Mouse (Mus musculus): ENCODE results near the gene Arhgap10. TPM values are rescaled to one million over a fixed set of nuclear protein-coding genes. Genes with fewer than 3 reads are reported as not detected.
A peak's percentile ranks its signal among the peaks of the same experiment; 100 is the strongest.

The Arhgap10 gene
- polyA plus RNA-seq, 1 experiment from 2014 or later: 20.7 TPM

- no peaks in the 10 kb centered on the region for H3K27me3 ChIP-seq (replicated peaks)
- 46% methylated on average over 4 of the region's 4 CpGs for WGBS
- no peak overlapping the region for H3K4me2 ChIP-seq
- no peaks in the 10 kb centered on the region for H3K9me3 ChIP-seq
- H3K36me3 ChIP-seq: no peaks in the 10 kb centered on the region
- ATAC-seq (ENCODE audit: extremely low read depth, insufficient number of reproducible peaks, low FRiP score, low TSS enrichment): no peak
- no peak overlapping the region for H3K4me3 ChIP-seq
- H3K4me1 ChIP-seq: peaks cover 93% of the 10 kb centered on the region
- peak overlapping the region; percentile 61 for H3K9ac ChIP-seq
- peak overlapping the region; percentile 58 for H3K27ac ChIP-seq (replicated peaks)
These were observed 34.1 kb downstream of the Arhgap10 start for GRCm38 (mm10) chr8:77483676-77484075.

GRCm38 (mm10) chr8:77481791-77482190 lies 36.0 kb downstream of the Arhgap10 start:
- no peaks in the 10 kb centered on the region for H3K27me3 ChIP-seq (replicated peaks)
- peak overlapping the region; percentile 30 for H3K4me2 ChIP-seq
- H3K36me3 ChIP-seq: no peaks in the 10 kb centered on the region
- H3K27ac ChIP-seq (replicated peaks): peak overlapping the region; percentile 63
- peak overlapping the region; percentile 37; the same call in 1 of the 2 replicates for H3K9ac ChIP-seq
- H3K9me3 ChIP-seq: no peaks in the 10 kb centered on the region
- H3K4me1 ChIP-seq: peaks cover 90% of the 10 kb centered on the region
- 36% methylated on average over 6 of the region's 6 CpGs for WGBS
- no peak overlapping the region for H3K4me3 ChIP-seq
- no peak for ATAC-seq (ENCODE audit: extremely low read depth, insufficient number of reproducible peaks, low FRiP score, low TSS enrichment)

- H3K9ac ChIP-seq: no peak overlapping the region
- ATAC-seq (ENCODE audit: extremely low read depth, insufficient number of reproducible peaks, low FRiP score, low TSS enrichment): no peak
- 60% methylated on average over 9 of the region's 9 CpGs for WGBS
- H3K36me3 ChIP-seq: no peaks in the 10 kb centered on the region
- H3K27ac ChIP-seq (replicated peaks): peak overlapping the region; percentile 73; the same call in 1 of the 2 replicates
- no peak overlapping the region for H3K4me2 ChIP-seq
- no peaks in the 10 kb centered on the region for H3K27me3 ChIP-seq (replicated peaks)
- no peaks in the 10 kb centered on the region for H3K9me3 ChIP-seq
- H3K4me3 ChIP-seq: no peak overlapping the region
- peaks cover 72% of the 10 kb centered on the region for H3K4me1 ChIP-seq
These were observed 37.8 kb downstream of the Arhgap10 start for GRCm38 (mm10) chr8:77479995-77480394.

- Histone ChIP-seq H3K4me2 (peak overlapping the region; percentile 6; the same call in 1 of the 2 replicates), H3K9ac (peak overlapping the region; percentile 8; the same call in 1 of the 2 replicates), H3K9me3 (no peaks in the 10 kb centered on the region), H3K27me3 (replicated peaks) (no peaks in the 10 kb centered on the region), H3K4me3 (no peak overlapping the region), H3K36me3 (no peaks in the 10 kb centered on the region), H3K4me1 (peaks cover 68% of the 10 kb centered on the region), H3K27ac (replicated peaks) (peak overlapping the region; percentile 73)
- peak; percentile 24; the same call in 1 of the 2 replicates for ATAC-seq (ENCODE audit: extremely low read depth, insufficient number of reproducible peaks, low FRiP score, low TSS enrichment)
- 25% methylated on average over 2 of the region's 2 CpGs for WGBS
These were observed 38.9 kb downstream of the Arhgap10 start for GRCm38 (mm10) chr8:77478913-77479273.

- Histone ChIP-seq H3K4me3 (no peak overlapping the region), H3K4me1 (peaks cover 68% of the 10 kb centered on the region), H3K9me3 (no peaks in the 10 kb centered on the region), H3K9ac (peak overlapping the region; percentile 30; the same call in 1 of the 2 replicates), H3K27ac (replicated peaks) (peak overlapping the region; percentile 73), H3K4me2 (peak overlapping the region; percentile 6; the same call in 1 of the 2 replicates), H3K36me3 (no peaks in the 10 kb centered on the region), H3K27me3 (replicated peaks) (no peaks in the 10 kb centered on the region)
- ATAC-seq (ENCODE audit: extremely low read depth, insufficient number of reproducible peaks, low FRiP score, low TSS enrichment): peak; percentile 49; the same call in 1 of the 2 replicates
- WGBS: 52% methylated on average over 12 of the region's 12 CpGs
These were observed 39.4 kb downstream of the Arhgap10 start for GRCm38 (mm10) chr8:77478155-77478912.

- no peak for ATAC-seq (ENCODE audit: extremely low read depth, insufficient number of reproducible peaks, low FRiP score, low TSS enrichment)
These were observed 40.1 kb downstream of the Arhgap10 start for GRCm38 (mm10) chr8:77477684-77478083.

GRCm38 (mm10) chr8:77474614-77475013 lies 43.1 kb downstream of the Arhgap10 start:
- no peaks in the 10 kb centered on the region for H3K36me3 ChIP-seq
- H3K9me3 ChIP-seq: no peaks in the 10 kb centered on the region
- WGBS: 91% methylated on average over 5 of the region's 5 CpGs
- no peak for ATAC-seq (ENCODE audit: extremely low read depth, insufficient number of reproducible peaks, low FRiP score, low TSS enrichment)
- no peaks in the 10 kb centered on the region for H3K27me3 ChIP-seq (replicated peaks)
- H3K4me2 ChIP-seq: no peak overlapping the region
- peaks cover 45% of the 10 kb centered on the region for H3K4me1 ChIP-seq
- no peak overlapping the region for H3K27ac ChIP-seq (replicated peaks)
- H3K4me3 ChIP-seq: no peak overlapping the region
- H3K9ac ChIP-seq: no peak overlapping the region

More at GRCm38 (mm10) chr8:77477684-77478083, 40.1 kb downstream of the Arhgap10 start:
- Histone ChIP-seq H3K9me3 (no peaks in the 10 kb centered on the region), H3K4me2 (no peak overlapping the region), H3K27ac (replicated peaks) (peak overlapping the region; percentile 73), H3K27me3 (replicated peaks) (no peaks in the 10 kb centered on the region), H3K4me1 (peaks cover 70% of the 10 kb centered on the region), H3K36me3 (no peaks in the 10 kb centered on the region), H3K4me3 (no peak overlapping the region), H3K9ac (peak overlapping the region; percentile 30; the same call in 1 of the 2 replicates)
- WGBS: 37% methylated on average over 12 of the region's 12 CpGs

GRCm38 (mm10) chr8:77473773-77474172 lies 44.0 kb downstream of the Arhgap10 start:
- Histone ChIP-seq H3K36me3 (no peaks in the 10 kb centered on the region), H3K9ac (peak overlapping the region; percentile 51), H3K4me3 (no peak overlapping the region), H3K4me1 (peaks cover 42% of the 10 kb centered on the region), H3K27ac (replicated peaks) (peak overlapping the region; percentile 86), H3K4me2 (no peak overlapping the region), H3K9me3 (no peaks in the 10 kb centered on the region), H3K27me3 (replicated peaks) (no peaks in the 10 kb centered on the region)
- 48% methylated on average over 7 of the region's 7 CpGs for WGBS
- ATAC-seq (ENCODE audit: extremely low read depth, insufficient number of reproducible peaks, low FRiP score, low TSS enrichment): no peak

- WGBS: 43% methylated on average over 6 of the region's 6 CpGs
- Histone ChIP-seq H3K9ac (peak overlapping the region; percentile 51), H3K4me3 (no peak overlapping the region), H3K4me1 (peaks cover 39% of the 10 kb centered on the region), H3K27ac (replicated peaks) (peak overlapping the region; percentile 86), H3K4me2 (no peak overlapping the region), H3K9me3 (no peaks in the 10 kb centered on the region), H3K36me3 (no peaks in the 10 kb centered on the region), H3K27me3 (replicated peaks) (no peaks in the 10 kb centered on the region)
- no peak for ATAC-seq (ENCODE audit: extremely low read depth, insufficient number of reproducible peaks, low FRiP score, low TSS enrichment)
These were observed 44.4 kb downstream of the Arhgap10 start for GRCm38 (mm10) chr8:77473373-77473772.

GRCm38 (mm10) chr8:77461392-77461791 lies 56.4 kb downstream of the Arhgap10 start:
- WGBS: 64% methylated on average over 6 of the region's 6 CpGs
- Histone ChIP-seq H3K4me3 (no peak overlapping the region), H3K36me3 (no peaks in the 10 kb centered on the region), H3K4me1 (peaks cover 20% of the 10 kb centered on the region), H3K27me3 (replicated peaks) (no peaks in the 10 kb centered on the region), H3K4me2 (no peak overlapping the region), H3K27ac (replicated peaks) (no peak overlapping the region), H3K9me3 (no peaks in the 10 kb centered on the region), H3K9ac (no peak overlapping the region)
- ATAC-seq (ENCODE audit: extremely low read depth, insufficient number of reproducible peaks, low FRiP score, low TSS enrichment): no peak

- Histone ChIP-seq H3K4me3 (no peak overlapping the region), H3K4me1 (peaks cover 23% of the 10 kb centered on the region), H3K4me2 (no peak overlapping the region), H3K36me3 (no peaks in the 10 kb centered on the region), H3K27me3 (replicated peaks) (no peaks in the 10 kb centered on the region), H3K27ac (replicated peaks) (no peak overlapping the region), H3K9me3 (no peaks in the 10 kb centered on the region), H3K9ac (no peak overlapping the region)
- WGBS: 70% methylated on average over 2 of the region's 2 CpGs
- ATAC-seq (ENCODE audit: extremely low read depth, insufficient number of reproducible peaks, low FRiP score, low TSS enrichment): no peak
These were observed 57.4 kb downstream of the Arhgap10 start for GRCm38 (mm10) chr8:77460363-77460762.

- Histone ChIP-seq H3K4me3 (no peak overlapping the region), H3K9me3 (no peaks in the 10 kb centered on the region), H3K9ac (no peak overlapping the region), H3K27ac (replicated peaks) (no peak overlapping the region), H3K4me2 (no peak overlapping the region), H3K36me3 (no peaks in the 10 kb centered on the region), H3K4me1 (peaks cover 23% of the 10 kb centered on the region), H3K27me3 (replicated peaks) (no peaks in the 10 kb centered on the region)
- WGBS: 72% methylated on average over 7 of the region's 7 CpGs
- no peak for ATAC-seq (ENCODE audit: extremely low read depth, insufficient number of reproducible peaks, low FRiP score, low TSS enrichment)
These were observed 58.1 kb downstream of the Arhgap10 start for GRCm38 (mm10) chr8:77459696-77460095.
